Mouse (Mus musculus): Measurements from ENCODE around the gene Tbc1d15. TPM values are rescaled to one million over a fixed set of nuclear protein-coding genes. Genes with fewer than 3 reads are reported as not detected.

Gene Tbc1d15
- polyA plus RNA-seq, 1 experiment = 6.2 TPM

DNA sequence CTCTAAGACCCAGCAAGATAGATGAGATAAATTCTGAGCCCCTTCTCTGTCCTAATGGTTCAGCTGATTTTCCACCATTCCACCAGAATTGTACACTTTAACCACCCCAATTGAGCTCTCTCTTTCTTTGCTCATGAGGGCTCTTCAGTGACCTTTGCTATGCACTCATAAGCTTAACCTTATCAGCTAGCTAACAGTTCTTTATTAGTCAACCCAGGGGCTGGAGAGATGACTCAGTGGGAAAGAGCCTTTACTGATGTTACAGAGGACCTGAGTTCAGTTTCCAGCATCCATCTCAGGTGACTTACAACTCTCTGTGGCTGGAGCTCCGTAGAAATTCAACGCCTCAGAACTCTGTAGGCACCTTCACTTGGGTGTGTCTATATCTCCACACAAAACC lies 11.0 kb upstream of the Tbc1d15 start:
- TF ChIP-seq POLR2A (IDR thresholded peaks at IDR 0.05; ENCODE audit: low read depth, low read length) (no peak), CTCF (IDR thresholded peaks at IDR 0.05; ENCODE audit: extremely low read depth, insufficient read length, insufficient replicate concordance, low read depth, low read length) (no peak)
- Histone ChIP-seq H3K36me3 (ENCODE audit: control insufficient read depth, insufficient read depth, low read length) (no peaks in the 10 kb centered on the region), H3K4me1 (ENCODE audit: control insufficient read depth, insufficient read depth, insufficient read length, low read length) (peaks cover 10% of the 10 kb centered on the region; the same call in 1 of the 2 replicates), H3K4me3 (ENCODE audit: low read depth, low read length) (no peak overlapping the region), H3K27ac (ENCODE audit: insufficient read depth, low read depth, low read length) (peak overlapping the region; percentile 98), H3K27me3 (ENCODE audit: control insufficient read depth, insufficient read depth, low read length) (no peaks in the 10 kb centered on the region)
- WGBS = 33% methylated on average over 2 of the region's 2 CpGs

DNA sequence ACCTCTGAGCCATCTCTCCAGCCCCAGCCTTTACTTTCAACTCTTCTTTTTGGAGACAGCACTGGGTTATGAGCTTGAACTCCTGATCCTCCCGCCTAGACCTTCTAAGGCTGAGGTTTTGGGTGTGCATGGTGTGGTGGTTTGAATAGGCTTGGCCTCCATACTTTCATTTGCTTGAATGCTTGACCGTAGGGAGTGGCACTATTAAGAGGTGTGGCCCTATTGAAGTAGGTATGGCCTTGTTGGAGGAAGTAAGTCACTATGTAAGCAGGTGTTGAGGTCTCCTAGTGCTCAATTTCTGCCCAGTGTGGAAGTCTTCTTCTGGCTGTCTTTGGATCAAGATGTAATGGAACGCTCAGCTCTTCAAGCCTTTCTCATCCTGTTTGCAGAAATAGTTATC lies 10.2 kb upstream of the Tbc1d15 start:
- H3K27me3 ChIP-seq (ENCODE audit: control insufficient read depth, insufficient read depth, low read length) = no peaks in the 10 kb centered on the region
- H3K4me1 ChIP-seq (ENCODE audit: control insufficient read depth, insufficient read depth, insufficient read length, low read length) = peaks cover 10% of the 10 kb centered on the region; the same call in 1 of the 2 replicates
- H3K4me3 ChIP-seq (ENCODE audit: low read depth, low read length) = no peak overlapping the region
- H3K36me3 ChIP-seq (ENCODE audit: control insufficient read depth, insufficient read depth, low read length) = no peaks in the 10 kb centered on the region
- WGBS = 58% methylated on average over 3 of the region's 3 CpGs
- TF ChIP-seq CTCF (IDR thresholded peaks at IDR 0.05; ENCODE audit: extremely low read depth, insufficient read length, insufficient replicate concordance, low read depth, low read length) = no peak
- no peak for TF ChIP-seq POLR2A (IDR thresholded peaks at IDR 0.05; ENCODE audit: low read depth, low read length)
- H3K27ac ChIP-seq (ENCODE audit: insufficient read depth, low read depth, low read length) = peak overlapping the region; percentile 98

DNA sequence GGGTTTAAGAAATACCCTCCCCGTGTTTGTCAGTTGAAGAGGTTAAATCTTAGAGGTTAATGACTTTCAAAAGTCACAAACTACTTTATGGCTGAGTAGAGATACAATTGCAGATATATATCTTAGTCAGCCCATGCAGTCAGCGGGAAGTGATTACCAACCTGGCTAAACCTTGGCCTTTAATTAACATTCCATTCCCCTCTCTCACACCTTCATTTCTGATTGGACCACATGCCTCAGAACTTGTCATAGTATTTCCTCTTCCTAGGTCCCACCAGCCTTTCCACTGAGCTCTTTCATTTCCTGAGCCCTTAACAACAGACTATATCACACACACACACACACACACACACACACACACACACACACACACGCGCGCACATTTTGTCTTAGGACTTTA lies 4.9 kb upstream of the Tbc1d15 start:
- H3K36me3 ChIP-seq (ENCODE audit: control insufficient read depth, insufficient read depth, low read length) = no peaks in the 10 kb centered on the region
- no peak overlapping the region for H3K4me3 ChIP-seq (ENCODE audit: low read depth, low read length)
- H3K27ac ChIP-seq (ENCODE audit: insufficient read depth, low read depth, low read length) = peak overlapping the region; percentile 87
- 54% methylated on average over 5 of the region's 5 CpGs for WGBS
- TF ChIP-seq CTCF (IDR thresholded peaks at IDR 0.05; ENCODE audit: extremely low read depth, insufficient read length, insufficient replicate concordance, low read depth, low read length) (no peak), POLR2A (IDR thresholded peaks at IDR 0.05; ENCODE audit: low read depth, low read length) (no peak)
- no peaks in the 10 kb centered on the region for H3K27me3 ChIP-seq (ENCODE audit: control insufficient read depth, insufficient read depth, low read length)
- peaks cover 8% of the 10 kb centered on the region; the same call in 1 of the 2 replicates for H3K4me1 ChIP-seq (ENCODE audit: control insufficient read depth, insufficient read depth, insufficient read length, low read length)

DNA sequence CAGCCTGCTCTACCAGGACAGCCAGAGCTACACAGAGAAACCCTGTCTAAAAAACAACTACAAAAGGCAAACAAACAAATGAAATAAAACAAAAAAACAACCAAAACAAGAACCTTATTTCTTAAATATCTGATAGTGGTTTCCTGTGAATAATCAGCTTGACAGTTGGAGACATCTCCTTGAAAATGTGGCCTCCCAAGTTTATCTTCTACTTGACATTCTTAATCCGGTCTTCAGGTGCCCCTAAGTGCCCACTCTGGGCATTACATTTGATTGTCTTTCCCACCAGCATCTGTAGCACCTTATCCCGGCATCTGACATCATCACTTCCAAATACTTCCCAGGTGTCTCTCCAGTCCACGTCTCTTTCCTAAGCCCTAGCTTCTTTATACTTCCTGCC lies 2.3 kb upstream of the Tbc1d15 start:
- Histone ChIP-seq H3K36me3 (ENCODE audit: control insufficient read depth, insufficient read depth, low read length) (no peaks in the 10 kb centered on the region), H3K27me3 (ENCODE audit: control insufficient read depth, insufficient read depth, low read length) (no peaks in the 10 kb centered on the region), H3K4me1 (ENCODE audit: control insufficient read depth, insufficient read depth, insufficient read length, low read length) (peaks cover 8% of the 10 kb centered on the region; the same call in 1 of the 2 replicates), H3K27ac (ENCODE audit: insufficient read depth, low read depth, low read length) (no peak overlapping the region), H3K4me3 (ENCODE audit: low read depth, low read length) (no peak overlapping the region)
- TF ChIP-seq CTCF (IDR thresholded peaks at IDR 0.05; ENCODE audit: extremely low read depth, insufficient read length, insufficient replicate concordance, low read depth, low read length) (no peak), POLR2A (IDR thresholded peaks at IDR 0.05; ENCODE audit: low read depth, low read length) (no peak)
- WGBS = 87% methylated on average over 3 of the region's 3 CpGs

- WGBS = 2% methylated on average over 10 of the region's 10 CpGs
- H3K27me3 ChIP-seq (ENCODE audit: control insufficient read depth, insufficient read depth, low read length) = no peaks in the 10 kb centered on the region
- peaks cover 11% of the 10 kb centered on the region; the same call in 1 of the 2 replicates for H3K4me1 ChIP-seq (ENCODE audit: control insufficient read depth, insufficient read depth, insufficient read length, low read length)
- H3K4me3 ChIP-seq (ENCODE audit: low read depth, low read length) = peak overlapping the region; percentile 42
- peak; percentile 10; the same call in 1 of the 2 replicates for TF ChIP-seq POLR2A (IDR thresholded peaks at IDR 0.05; ENCODE audit: low read depth, low read length)
- TF ChIP-seq CTCF (IDR thresholded peaks at IDR 0.05; ENCODE audit: extremely low read depth, insufficient read length, insufficient replicate concordance, low read depth, low read length) = peak; percentile 15; the same call in 1 of the 2 replicates
- peak overlapping the region; percentile 93 for H3K27ac ChIP-seq (ENCODE audit: insufficient read depth, low read depth, low read length)
- no peaks in the 10 kb centered on the region for H3K36me3 ChIP-seq (ENCODE audit: control insufficient read depth, insufficient read depth, low read length)
These were observed 1.1 kb upstream of the Tbc1d15 start for GRCm38 (mm10) chr10:115252321-115252757.

GRCm38 (mm10) chr10:115250235-115251087 lies 806 bp downstream of the Tbc1d15 start:
- Histone ChIP-seq H3K27me3 (ENCODE audit: control insufficient read depth, insufficient read depth, low read length) (no peaks in the 10 kb centered on the region), H3K36me3 (ENCODE audit: control insufficient read depth, insufficient read depth, low read length) (no peaks in the 10 kb centered on the region), H3K4me1 (ENCODE audit: control insufficient read depth, insufficient read depth, insufficient read length, low read length) (peaks cover 12% of the 10 kb centered on the region; the same call in 1 of the 2 replicates), H3K4me3 (ENCODE audit: low read depth, low read length) (peak overlapping the region; percentile 96), H3K27ac (ENCODE audit: insufficient read depth, low read depth, low read length) (peak overlapping the region; percentile 70)
- WGBS = 12% methylated on average over 37 of the region's 38 CpGs
- TF ChIP-seq CTCF (IDR thresholded peaks at IDR 0.05; ENCODE audit: extremely low read depth, insufficient read length, insufficient replicate concordance, low read depth, low read length) (no peak), POLR2A (IDR thresholded peaks at IDR 0.05; ENCODE audit: low read depth, low read length) (no peak)

DNA sequence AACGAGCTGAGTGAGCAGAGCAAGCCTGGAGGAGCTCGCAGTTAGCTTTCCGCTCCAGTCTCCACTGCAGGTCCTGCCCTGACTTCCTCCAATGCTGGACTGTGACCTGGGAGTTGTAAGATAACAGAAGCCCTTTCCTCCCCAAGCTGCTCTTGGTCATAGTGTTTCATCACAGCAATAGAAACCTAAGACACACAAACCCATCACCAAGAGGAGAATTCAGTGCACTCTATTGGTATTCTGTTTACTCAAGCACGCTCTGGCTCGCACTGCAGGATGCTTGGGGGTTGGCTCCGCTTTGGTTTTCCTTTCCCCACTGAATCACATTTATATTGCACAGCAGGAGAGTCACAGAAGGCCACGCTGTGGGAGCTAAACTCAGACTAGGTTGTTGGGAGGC lies 3.2 kb downstream of the Tbc1d15 start:
- 13% methylated on average over 7 of the region's 7 CpGs for WGBS
- Histone ChIP-seq H3K4me1 (ENCODE audit: control insufficient read depth, insufficient read depth, insufficient read length, low read length) (peaks cover 12% of the 10 kb centered on the region; the same call in 1 of the 2 replicates), H3K4me3 (ENCODE audit: low read depth, low read length) (peak overlapping the region; percentile 17; the same call in 1 of the 2 replicates), H3K27ac (ENCODE audit: insufficient read depth, low read depth, low read length) (peak overlapping the region; percentile 92), H3K36me3 (ENCODE audit: control insufficient read depth, insufficient read depth, low read length) (no peaks in the 10 kb centered on the region), H3K27me3 (ENCODE audit: control insufficient read depth, insufficient read depth, low read length) (no peaks in the 10 kb centered on the region)
- TF ChIP-seq CTCF (IDR thresholded peaks at IDR 0.05; ENCODE audit: extremely low read depth, insufficient read length, insufficient replicate concordance, low read depth, low read length) = no peak
